Mouse (Mus musculus): ENCODE data around the gene Kit. TPM values are rescaled to one million over a fixed set of nuclear protein-coding genes. Genes with fewer than 3 reads are reported as not detected.

The Kit gene
- polyA plus RNA-seq, 1 experiment from 2014 or later: 56.6 TPM

- DNase-seq (ENCODE audit: low spot score) (no peak), ATAC-seq (ENCODE audit: low FRiP score) (no peak)
- Histone ChIP-seq H3K27ac (no peak overlapping the region), H3K4me1 (replicated peaks; ENCODE audit: control insufficient read depth, insufficient read depth, low read length) (no peaks in the 10 kb centered on the region), H3K36me3 (replicated peaks; ENCODE audit: control insufficient read depth, insufficient read depth) (no peaks in the 10 kb centered on the region), H3K4me2 (replicated peaks) (no peak overlapping the region), H3K4me3 (replicated peaks; ENCODE audit: low read length) (no peak overlapping the region), H3K9me3 (ENCODE audit: control insufficient read depth, low read length) (peaks cover 10% of the 10 kb centered on the region; the same call in 1 of the 2 replicates), H3K9ac (no peak overlapping the region), H3K27me3 (ENCODE audit: control insufficient read depth, insufficient read depth, low read length) (no peaks in the 10 kb centered on the region)
- WGBS: 87% methylated on average over 7 of the region's 7 CpGs
These were observed 130.0 kb downstream of the Kit start for GRCm38 (mm10) chr5:75704584-75705175.

- Histone ChIP-seq H3K4me3 (replicated peaks; ENCODE audit: low read length) (no peak overlapping the region), H3K9ac (no peak overlapping the region), H3K27ac (no peak overlapping the region), H3K36me3 (replicated peaks; ENCODE audit: control insufficient read depth, insufficient read depth) (no peaks in the 10 kb centered on the region), H3K27me3 (ENCODE audit: control insufficient read depth, insufficient read depth, low read length) (no peaks in the 10 kb centered on the region), H3K4me1 (replicated peaks; ENCODE audit: control insufficient read depth, insufficient read depth, low read length) (no peaks in the 10 kb centered on the region), H3K4me2 (replicated peaks) (no peak overlapping the region), H3K9me3 (ENCODE audit: control insufficient read depth, low read length) (peaks cover 10% of the 10 kb centered on the region; the same call in 1 of the 2 replicates)
- ATAC-seq (ENCODE audit: low FRiP score) (no peak), DNase-seq (ENCODE audit: low spot score) (no peak)
- 97% methylated on average over 1 of the region's 1 CpGs for WGBS
These were observed 130.7 kb downstream of the Kit start for GRCm38 (mm10) chr5:75705421-75705820.
